Mouse (Mus musculus) gastrocnemius, postnatal 25 days (tissue): ENCODE results near the gene Vat1. TPM values are rescaled to one million over a fixed set of nuclear protein-coding genes. Genes with fewer than 3 reads are reported as not detected.
"Not testable (repeated sequence)": the region's sequence is repeated elsewhere in the genome, so short reads cannot be mapped to it uniquely, and the experiment has no call there.

Source experiments
- DNase-seq: peaks from one replicate; pipeline ENCODE4 v3.0.0; 2022
- total RNA-seq, 2 experiments: library from RNA; stranded (reverse); gene quantifications; 1 replicate in 1 of 2; 2 replicates in 1 of 2; pipeline ENCODE4 v1.2.3; 2021

Gene Vat1
- total RNA-seq, 2 experiments from 2014 or later, result 13.1 to 19.3 TPM

GRCm38 (mm10) chr11:101466552-101466950 is 521 bp upstream of the Vat1 start:
- DNase-seq, result not testable (repeated sequence)

GRCm38 (mm10) chr11:101465101-101465868 is 745 bp downstream of the Vat1 start:
- peak; percentile 83 for DNase-seq

- no peak for DNase-seq
Observed at GRCm38 (mm10) chr11:101464211-101465100, 1.6 kb downstream of the Vat1 start, which contains the start of gene Rnd2. Gene Rnd2, plus strand, starts transcription at chr11:101464999.

GRCm38 (mm10) chr11:101462583-101463440 is 3.2 kb downstream of the Vat1 start:
- DNase-seq, result no peak

- DNase-seq, result no peak
Observed at GRCm38 (mm10) chr11:101462141-101462540, 3.9 kb downstream of the Vat1 start.

- DNase-seq, result no peak
Observed at GRCm38 (mm10) chr11:101460321-101460720, 5.7 kb downstream of the Vat1 start.

GRCm38 (mm10) chr11:101459716-101460115 is 6.3 kb downstream of the Vat1 start:
- DNase-seq, result no peak

- no peak for DNase-seq
Observed at GRCm38 (mm10) chr11:101458217-101458616, 7.8 kb downstream of the Vat1 start.

- DNase-seq, result no peak
Observed at GRCm38 (mm10) chr11:101457631-101458030, 8.4 kb downstream of the Vat1 start.

- no peak for DNase-seq
Observed at GRCm38 (mm10) chr11:101455627-101456026, 10.4 kb downstream of the Vat1 start.

GRCm38 (mm10) chr11:101454702-101455101 is 11.3 kb downstream of the Vat1 start:
- DNase-seq, result no peak

GRCm38 (mm10) chr11:101452093-101452774 is 13.8 kb downstream of the Vat1 start:
- DNase-seq, result no peak

- DNase-seq, result no peak
Observed at GRCm38 (mm10) chr11:101451536-101451935, 14.5 kb downstream of the Vat1 start.

GRCm38 (mm10) chr11:101450394-101450793 is 15.6 kb downstream of the Vat1 start:
- no peak for DNase-seq

GRCm38 (mm10) chr11:101449596-101449995 is 16.4 kb downstream of the Vat1 start:
- not testable (repeated sequence) for DNase-seq

- no peak for DNase-seq
Observed at GRCm38 (mm10) chr11:101448899-101449298, 17.1 kb downstream of the Vat1 start.

- DNase-seq, result peak; percentile 82
Observed at GRCm38 (mm10) chr11:101448274-101448746, 17.7 kb downstream of the Vat1 start, which contains the start of gene Ifi35. Gene Ifi35, plus strand, starts transcription at chr11:101448407.

GRCm38 (mm10) chr11:101447786-101448185 is 18.2 kb downstream of the Vat1 start:
- DNase-seq, result no peak

- not testable (repeated sequence) for DNase-seq
Observed at GRCm38 (mm10) chr11:101446860-101447259, 19.2 kb downstream of the Vat1 start.

- DNase-seq, result no peak
Observed at GRCm38 (mm10) chr11:101446319-101446718, 19.7 kb downstream of the Vat1 start.

- no peak for DNase-seq
Observed at GRCm38 (mm10) chr11:101442760-101443159, 23.3 kb downstream of the Vat1 start.
